Mouse (Mus musculus) heart, postnatal 0 days (tissue): ENCODE data around the gene Runx3.

Source experiments
- CTCF ChIP-seq: IDR thresholded peaks from 2 replicates; pipeline ENCODE4 v1.5.1; 2016; ENCODE audit warnings: antibody characterized with exemption, control low read depth, low read depth
- EP300 ChIP-seq: IDR thresholded peaks from 2 replicates; pipeline ENCODE4 v1.6.1; 2016; ENCODE audit warnings: antibody characterized with exemption, low read depth

GRCm38 (mm10) chr4:135136202-135136601 lies 15.8 kb downstream of the Runx3 start:
- TF ChIP-seq EP300 (no peak), CTCF (no peak)
